Mouse (Mus musculus): ENCODE data around the gene Mslnl.
A peak's percentile ranks its signal among the peaks of the same experiment; 100 is the strongest.

Mslnl gene

GRCm38 (mm10) chr17:25785281-25785745 is 49.5 kb downstream of the Mslnl start, which contains the start of gene Haghl:
Gene Haghl (minus strand): TSS chr17:25785673.
- peak; percentile 91 to 94 for DNase-seq (ENCODE audit: low spot score in 2 of 2)

GRCm38 (mm10) chr17:25786280-25786679 is 50.4 kb downstream of the Mslnl start, which contains the start of gene Ccdc78:
Gene Ccdc78 (plus strand): TSS chr17:25786580.
- no peak for DNase-seq (ENCODE audit: low spot score in 2 of 2)

DNA sequence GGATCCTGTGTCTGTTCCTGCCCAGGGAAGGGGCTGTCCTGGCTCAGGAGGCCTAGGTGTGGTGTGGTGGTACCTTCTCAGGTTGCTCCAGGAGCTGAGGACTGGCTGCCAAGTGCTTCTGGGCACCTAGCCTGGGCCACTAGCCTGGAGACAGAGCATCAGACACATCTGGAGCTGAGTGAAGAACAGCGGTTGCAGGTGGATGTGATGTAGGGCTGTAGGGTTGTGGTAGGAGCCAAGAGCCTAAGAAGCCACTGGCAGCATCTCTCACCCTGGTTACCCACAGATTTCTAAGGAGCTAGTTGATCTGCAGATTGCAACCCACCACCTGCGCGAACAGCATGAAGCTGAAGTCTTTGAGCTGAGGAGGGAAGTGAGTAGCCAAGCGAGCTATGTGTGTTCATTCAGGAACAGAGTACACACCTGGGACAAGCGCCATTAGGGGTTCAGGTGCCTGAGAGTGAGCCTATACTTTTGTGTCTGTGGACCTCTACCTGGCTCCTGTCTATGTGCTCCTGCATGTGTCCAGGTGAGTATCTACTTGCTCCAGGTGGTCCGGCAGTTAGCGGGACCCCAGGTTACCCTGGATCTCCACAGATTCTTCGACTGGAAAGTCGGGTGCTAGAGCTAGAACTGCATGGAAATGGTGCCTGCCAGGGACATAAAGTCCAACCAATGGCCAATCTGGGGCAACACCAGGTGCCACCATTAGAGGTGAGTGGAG is 51.1 kb downstream of the Mslnl start:
- DNase-seq (ENCODE audit: low spot score in 2 of 2), result no peak

GRCm38 (mm10) chr17:25791320-25791842 is 55.5 kb downstream of the Mslnl start:
- no peak for DNase-seq (ENCODE audit: low spot score in 2 of 2)

DNA sequence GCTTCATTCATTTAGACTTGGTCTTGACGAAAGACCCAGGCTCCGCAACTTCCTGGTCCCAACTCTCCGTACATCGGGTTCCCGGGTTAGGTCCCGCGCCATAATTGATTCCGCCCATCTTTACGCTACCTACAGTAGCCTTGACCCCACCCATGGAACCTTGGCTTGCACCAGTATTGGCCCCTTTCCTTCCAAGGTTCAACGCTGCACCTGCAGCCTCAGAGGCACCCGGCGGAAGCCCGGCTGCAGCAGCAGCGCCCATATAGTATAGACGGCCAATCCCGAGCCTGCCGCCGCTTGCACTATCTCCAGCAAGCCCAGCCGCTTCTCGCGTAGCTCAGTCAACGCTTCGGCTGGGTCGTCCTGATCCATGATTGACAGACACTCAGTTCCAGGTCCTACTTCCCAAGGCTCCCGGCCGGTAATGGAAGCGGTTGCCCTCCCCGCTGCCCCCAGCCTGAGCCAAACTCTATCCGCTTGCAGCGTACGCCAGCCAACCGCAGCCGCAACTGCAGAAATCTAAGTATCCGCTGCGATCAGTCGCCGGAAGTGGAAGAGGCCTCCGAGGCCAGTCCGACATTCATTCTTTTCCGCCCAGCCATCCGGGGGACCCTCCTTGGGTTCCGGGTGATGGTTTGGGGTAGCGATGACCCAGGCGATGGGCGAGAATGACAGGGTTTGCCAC is 56.1 kb downstream of the Mslnl start:
- DNase-seq (ENCODE audit: low spot score in 2 of 2), result peak; percentile 84 to 85

DNA sequence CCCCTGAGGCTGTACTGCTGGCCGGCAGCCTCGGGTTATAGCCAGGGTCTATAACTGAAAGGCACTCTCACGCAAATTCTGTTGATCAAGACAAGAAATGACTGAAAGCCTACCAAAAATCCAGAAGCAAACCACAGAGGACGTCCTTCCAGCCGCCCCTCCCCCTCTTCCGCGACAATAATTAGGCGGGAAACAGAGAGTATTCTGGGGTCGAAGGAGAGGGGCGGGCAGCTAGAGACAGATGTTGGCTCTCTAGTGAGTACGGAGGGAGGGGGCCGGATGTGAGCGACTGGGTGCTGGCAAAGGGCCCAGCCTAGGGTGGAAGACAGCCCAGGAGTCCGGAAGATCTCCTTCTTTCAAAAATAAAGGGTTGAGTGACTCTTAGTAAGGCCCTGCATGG is 56.8 kb downstream of the Mslnl start, which contains the start of gene Fam173a:
Gene Fam173a (minus strand): TSS at position 287 of the 400 bp plus-strand sequence.
- peak; percentile 77 to 78 for DNase-seq (ENCODE audit: low spot score in 2 of 2)

- DNase-seq (ENCODE audit: low spot score in 2 of 2), result no peak
These were observed 58.4 kb downstream of the Mslnl start for GRCm38 (mm10) chr17:25794197-25794596.

GRCm38 (mm10) chr17:25794998-25795397 is 59.2 kb downstream of the Mslnl start:
- no peak for DNase-seq (ENCODE audit: low spot score in 2 of 2)

GRCm38 (mm10) chr17:25795609-25796092 is 59.8 kb downstream of the Mslnl start, which contains the start of gene AC134908.4:
Gene AC134908.4 (minus strand): TSS chr17:25795659.
- DNase-seq (ENCODE audit: low spot score in 2 of 2), result no peak

- DNase-seq (ENCODE audit: low spot score in 2 of 2), result no peak
These were observed 60.4 kb downstream of the Mslnl start for GRCm38 (mm10) chr17:25796211-25796771.

GRCm38 (mm10) chr17:25796951-25797369 is 61.1 kb downstream of the Mslnl start, which contains the start of gene Metrn:
Gene Metrn (minus strand): TSS chr17:25797136.
- peak; percentile 84 to 85 for DNase-seq (ENCODE audit: low spot score in 2 of 2)

Data from spleen, postnatal 36 days (tissue).